Mouse (Mus musculus) G1E (cell line): ENCODE results near the gene Atp6v0a1.

Experiments
- CTCF ChIP-seq: IDR thresholded peaks from 2 replicates; pipeline ENCODE4 v1.5.1; 2012; ENCODE audit warnings: low read depth, low read length, inconsistent platforms, mixed read lengths
- GATA1 ChIP-seq: IDR thresholded peaks from 2 replicates; pipeline ENCODE4 v1.6.1; 2012; ENCODE audit warnings: borderline replicate concordance, low read length, inconsistent platforms, mixed read lengths
- GATA2 ChIP-seq: IDR thresholded peaks from 2 replicates; pipeline ENCODE4 v1.6.1; 2012; ENCODE audit warnings: low read depth, low read length, inconsistent platforms, borderline replicate concordance
- POLR2AphosphoS5 ChIP-seq: IDR thresholded peaks from 2 replicates; pipeline ENCODE4 v1.6.1; 2012; ENCODE audit warnings: low read depth, low read length, inconsistent platforms; ENCODE audit not compliant: insufficient replicate concordance

DNA sequence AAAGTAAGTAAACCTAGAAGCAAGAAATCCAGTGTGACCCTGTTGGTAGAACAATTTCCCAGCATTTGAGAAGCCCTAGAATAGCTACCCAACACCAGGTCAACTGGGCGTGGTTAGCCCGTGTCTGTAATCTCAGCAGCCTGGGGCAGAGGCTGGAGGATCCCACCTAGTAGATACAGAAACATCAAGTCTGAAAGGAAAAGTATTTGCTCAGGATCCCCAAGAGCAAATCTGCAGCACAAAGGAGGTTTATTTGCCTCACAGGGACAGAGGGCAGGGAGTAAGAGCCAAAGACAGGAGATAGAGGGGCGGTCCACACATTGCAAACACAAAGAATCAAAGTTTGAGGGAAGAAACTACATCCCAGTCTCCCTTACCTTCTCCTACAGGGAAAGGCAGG, 10.0 kb upstream of the Atp6v0a1 start:
- TF ChIP-seq CTCF = no peak
- TF ChIP-seq GATA2 = no peak
- no peak for TF ChIP-seq GATA1
- TF ChIP-seq POLR2AphosphoS5 = no peak
